Mouse (Mus musculus) brain, embryonic 18.5 days (tissue): ENCODE measurements around the gene Arhgef3.

Experiments used
- DNase-seq: peaks from one replicate; pipeline ENCODE4 v3.0.0-alpha.2; 2012; ENCODE audit warnings: low read depth, low spot score

The Arhgef3 gene

GRCm38 (mm10) chr14:27347224-27347623 lies 232.5 kb downstream of the Arhgef3 start:
- DNase-seq, result no peak

- DNase-seq, result no peak
Measured at GRCm38 (mm10) chr14:27347666-27348065, 233.0 kb downstream of the Arhgef3 start.

- DNase-seq, result no peak
Measured at GRCm38 (mm10) chr14:27348088-27348487, 233.4 kb downstream of the Arhgef3 start.

- no peak for DNase-seq
Measured at GRCm38 (mm10) chr14:27348656-27349055, 234.0 kb downstream of the Arhgef3 start.

GRCm38 (mm10) chr14:27349120-27349519 lies 234.4 kb downstream of the Arhgef3 start:
- DNase-seq, result no peak

GRCm38 (mm10) chr14:27349828-27350729 lies 235.4 kb downstream of the Arhgef3 start:
- DNase-seq, result no peak

GRCm38 (mm10) chr14:27351051-27351475 lies 236.4 kb downstream of the Arhgef3 start:
- DNase-seq, result no peak

GRCm38 (mm10) chr14:27351476-27352079 lies 236.9 kb downstream of the Arhgef3 start:
- DNase-seq, result no peak

- DNase-seq, result no peak
Measured at GRCm38 (mm10) chr14:27352470-27352869, 237.8 kb downstream of the Arhgef3 start.

- DNase-seq, result no peak
Measured at GRCm38 (mm10) chr14:27355151-27355550, 240.5 kb downstream of the Arhgef3 start.

GRCm38 (mm10) chr14:27355937-27356336 lies 241.2 kb downstream of the Arhgef3 start:
- DNase-seq, result no peak

- DNase-seq, result no peak
Measured at GRCm38 (mm10) chr14:27357139-27357538, 242.4 kb downstream of the Arhgef3 start.

- DNase-seq, result no peak
Measured at GRCm38 (mm10) chr14:27358202-27358601, 243.5 kb downstream of the Arhgef3 start.

GRCm38 (mm10) chr14:27360849-27361248 lies 246.2 kb downstream of the Arhgef3 start:
- no peak for DNase-seq

- no peak for DNase-seq
Measured at GRCm38 (mm10) chr14:27361514-27361913, 246.8 kb downstream of the Arhgef3 start.

- no peak for DNase-seq
Measured at GRCm38 (mm10) chr14:27364668-27365257, 250.1 kb downstream of the Arhgef3 start.

- no peak for DNase-seq
Measured at GRCm38 (mm10) chr14:27367117-27367711, 252.5 kb downstream of the Arhgef3 start.

GRCm38 (mm10) chr14:27368619-27369018 lies 253.9 kb downstream of the Arhgef3 start:
- no peak for DNase-seq

GRCm38 (mm10) chr14:27369503-27369902 lies 254.8 kb downstream of the Arhgef3 start:
- DNase-seq, result no peak

- no peak for DNase-seq
Measured at GRCm38 (mm10) chr14:27371669-27372076, 257.0 kb downstream of the Arhgef3 start.

GRCm38 (mm10) chr14:27373498-27373897 lies 258.8 kb downstream of the Arhgef3 start:
- DNase-seq, result no peak

- no peak for DNase-seq
Measured at GRCm38 (mm10) chr14:27376115-27376648, 261.5 kb downstream of the Arhgef3 start.
